Mouse (Mus musculus): ENCODE measurements around the gene Pde8b.

GRCm38 (mm10) chr13:95017278-95017677 lies 232.9 kb downstream of the Pde8b start:
- no peak for TF ChIP-seq CTCF (IDR thresholded peaks at IDR 0.05; ENCODE audit: control insufficient read depth, insufficient read depth, insufficient read length)
- no peak for TF ChIP-seq MYOD1 (IDR thresholded peaks at IDR 0.05; ENCODE audit: control insufficient read depth, insufficient read length, low read depth)
- no peak for TF ChIP-seq MYOG (IDR thresholded peaks at IDR 0.05; ENCODE audit: control insufficient read depth, extremely low read depth, insufficient read length)
- TF ChIP-seq USF1 (IDR thresholded peaks at IDR 0.05; ENCODE audit: low read depth), result no peak

All from C2C12 (cell line).